Mouse (Mus musculus): ENCODE measurements around the gene Stpg2. TPM values are rescaled to one million over a fixed set of nuclear protein-coding genes. Genes with fewer than 3 reads are reported as not detected.

Gene Stpg2
- polyA plus RNA-seq, 1 experiment from 2014 or later = not detected

DNA sequence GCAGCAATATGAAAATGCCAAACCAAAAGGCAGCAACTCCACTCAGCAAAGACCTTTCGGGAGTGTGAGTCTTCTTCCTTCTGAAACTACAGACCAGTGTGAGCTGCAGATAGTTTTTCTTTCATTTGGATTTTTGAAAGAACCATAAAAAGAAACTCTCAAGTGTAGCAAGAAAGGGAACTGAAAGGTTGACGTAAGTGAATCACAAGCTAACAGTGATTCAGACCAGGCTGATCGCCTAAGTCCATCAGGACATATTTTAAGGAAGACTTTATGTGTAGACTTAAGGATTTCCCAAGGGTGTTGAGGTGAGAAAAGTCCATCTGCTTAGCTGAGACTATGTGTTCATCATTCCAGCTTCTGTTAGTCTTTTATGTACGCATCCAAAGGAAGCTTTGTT is 533.9 kb downstream of the Stpg2 start:
- Histone ChIP-seq H3K27me3 (ENCODE audit: insufficient read depth, low read length) (no peaks in the 10 kb centered on the region), H3K27ac (ENCODE audit: low read depth) (no peak overlapping the region), H3K4me3 (ENCODE audit: low read depth, low read length) (no peak overlapping the region), H3K9ac (no peak overlapping the region), H3K9me3 (ENCODE audit: low read depth, low read length) (no peaks in the 10 kb centered on the region), H3K4me2 (no peak overlapping the region), H3K4me1 (ENCODE audit: insufficient read depth) (no peaks in the 10 kb centered on the region), H3K36me3 (ENCODE audit: insufficient read depth) (no peaks in the 10 kb centered on the region)
- 90% methylated on average over 4 of the region's 4 CpGs for WGBS
- ATAC-seq (ENCODE audit: insufficient read depth) = no peak
- no peak for TF ChIP-seq CTCF (IDR thresholded peaks at IDR 0.05; ENCODE audit: low read depth)
- no peak for DNase-seq

Other genes with a start within 250 kb of the Stpg2 start
- gene Rap1gds1, start 130.5 kb upstream of the Stpg2 start, polyA plus RNA-seq (2014; fragmentation: Nextera tagmentation; extraction: Ambion mirVana) = 67.9 and 75.0 TPM in 2 replicates